Mouse (Mus musculus) right cerebral cortex, postnatal 10 days (tissue): ENCODE data around the gene Zfp36l2.
"Not testable (repeated sequence)": the region's sequence is repeated elsewhere in the genome, so short reads cannot be mapped to it uniquely, and the experiment has no call there.

Experiments
- DNase-seq, 2 experiments: peaks; one replicate each; pipeline ENCODE4 v3.0.0; 2021; ENCODE audit warnings: low spot score in 2 of 2

The Zfp36l2 gene

DNA sequence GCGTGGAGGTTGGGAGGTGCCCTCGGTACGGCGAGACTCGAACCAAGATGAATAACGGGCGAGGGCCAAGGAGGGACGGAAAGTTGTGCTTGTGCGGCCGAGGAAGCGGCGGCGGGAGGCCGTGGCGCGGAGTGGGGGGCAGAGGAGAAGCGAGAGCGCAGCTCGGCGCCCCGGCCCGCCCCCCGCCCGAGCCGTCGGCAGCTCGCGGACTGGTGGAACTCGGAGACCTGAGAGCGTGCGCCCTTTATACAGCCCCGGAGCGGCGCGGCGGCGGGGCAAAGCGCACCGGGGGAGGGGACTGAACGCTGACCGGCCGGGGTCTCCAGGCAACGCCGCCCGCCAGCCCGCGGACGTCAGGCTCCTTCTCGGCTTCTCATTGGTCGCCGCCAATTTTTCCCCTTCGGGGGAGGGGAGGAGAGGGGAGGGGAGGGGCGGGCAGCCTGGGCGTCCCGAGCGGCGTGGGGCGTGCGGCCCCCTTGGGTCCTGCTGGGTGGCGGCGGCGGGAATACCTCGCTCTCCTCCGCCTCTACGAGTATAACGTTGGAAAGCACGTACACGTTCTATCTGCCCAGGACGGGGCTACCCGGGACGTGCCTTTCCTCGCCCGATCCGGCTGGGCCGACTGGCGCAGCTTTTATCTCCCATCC lies at the start of gene Zfp36l2:
Gene Zfp36l2, minus strand, starts transcription at position 221 of the 647 bp plus-strand sequence.
- peak; percentile 94 to 95 for DNase-seq

DNA sequence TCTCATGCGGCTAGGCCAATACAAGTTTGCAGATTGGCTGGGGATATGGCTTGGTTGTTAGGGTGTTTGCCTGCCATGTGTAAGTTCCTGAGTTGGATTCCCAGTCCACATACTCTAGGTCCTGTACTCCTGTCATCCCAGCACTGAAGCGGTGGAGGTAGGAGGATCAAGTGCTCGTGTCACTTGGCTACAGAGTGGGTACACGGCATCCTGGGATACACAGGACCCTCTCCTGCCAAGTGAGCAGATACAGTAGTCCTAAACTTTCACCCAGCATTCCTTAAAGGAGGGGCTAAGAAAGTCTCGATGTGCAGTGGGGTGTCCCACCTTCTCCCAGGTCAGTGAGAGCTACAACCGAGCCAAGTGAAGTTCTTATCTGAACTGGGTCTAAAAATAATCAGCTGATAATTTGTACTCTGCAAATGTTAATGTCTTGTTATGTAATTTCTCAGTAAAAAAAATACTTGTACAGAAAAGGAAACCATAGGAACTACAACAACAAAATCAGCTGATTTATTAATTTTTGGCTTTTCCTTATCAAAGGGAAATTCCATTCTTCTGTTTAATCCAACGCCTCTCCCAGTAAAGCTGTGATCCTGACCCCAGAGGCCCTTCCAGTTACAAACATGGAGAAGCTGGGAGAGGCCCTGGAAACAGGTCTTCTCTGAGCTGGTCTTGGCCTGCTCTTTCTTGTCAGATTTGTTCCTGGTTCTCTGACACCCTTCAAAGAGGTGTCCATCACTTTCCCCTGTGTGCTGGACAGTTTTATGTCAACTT lies 49.2 kb upstream of the Zfp36l2 start:
- no peak for DNase-seq

DNA sequence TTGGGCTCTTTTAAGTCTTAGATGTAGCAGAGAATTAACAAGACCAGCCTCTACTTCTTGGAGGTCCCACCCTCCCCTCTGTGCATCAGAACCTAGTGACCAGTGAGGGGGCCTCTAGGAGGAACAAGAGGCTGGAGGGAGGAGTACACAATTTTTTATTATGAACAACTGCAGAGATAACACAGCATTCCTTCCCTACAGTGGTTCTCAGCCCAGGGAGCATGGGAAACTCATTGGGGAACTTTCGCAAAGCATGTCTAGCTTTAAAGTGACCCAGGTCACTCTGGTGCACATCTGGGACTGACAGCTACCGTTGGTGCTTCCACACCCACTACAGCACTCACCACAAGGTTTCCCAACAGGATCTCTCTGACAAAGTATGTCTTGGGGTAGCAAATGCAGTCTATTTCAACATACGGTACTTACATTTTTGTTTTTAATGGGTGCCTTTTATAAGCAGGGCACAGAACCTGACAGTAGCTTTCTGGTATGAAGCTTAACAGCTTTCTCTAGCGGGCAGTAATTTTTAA lies 47.7 kb upstream of the Zfp36l2 start:
- no peak for DNase-seq

DNA sequence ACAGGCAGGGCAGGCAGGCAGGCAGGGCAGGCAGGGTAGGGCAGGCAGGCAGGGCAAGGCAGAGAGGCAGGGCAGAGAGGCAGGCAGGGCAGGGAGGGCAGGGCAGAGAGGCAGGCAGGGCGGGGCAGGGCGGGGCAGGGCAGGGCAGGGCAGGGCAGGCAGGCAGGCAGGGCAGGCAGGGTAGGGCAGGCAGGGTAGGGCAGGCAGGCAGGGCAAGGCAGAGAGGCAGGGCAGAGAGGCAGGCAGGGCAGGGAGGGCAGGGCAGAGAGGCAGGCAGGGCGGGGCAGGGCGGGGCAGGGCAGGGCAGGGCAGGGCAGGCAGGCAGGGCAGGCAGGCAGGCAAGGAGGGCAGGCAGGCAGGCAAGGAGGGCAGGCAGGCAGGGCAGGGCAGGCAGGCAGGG lies 47.0 kb upstream of the Zfp36l2 start:
- not testable (repeated sequence) for DNase-seq

DNA sequence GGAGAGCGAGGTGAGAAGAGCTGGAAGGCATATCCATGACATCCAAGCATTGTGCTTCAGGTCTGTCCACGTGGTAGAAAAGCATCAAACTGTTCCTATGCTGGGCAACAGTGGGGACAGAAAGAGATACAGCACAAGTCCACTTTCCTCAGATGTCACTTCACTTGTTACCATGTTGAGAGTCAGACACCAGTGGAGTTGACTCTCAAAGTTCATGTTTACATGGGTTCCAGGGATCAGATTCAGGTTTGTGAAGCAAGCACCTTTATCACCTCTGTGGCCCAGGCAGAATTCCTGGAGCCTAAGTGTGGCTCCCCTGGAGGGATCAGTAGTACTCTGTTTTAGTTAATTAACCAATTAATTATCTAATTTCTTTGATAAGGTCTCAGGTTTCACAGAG lies 46.0 kb upstream of the Zfp36l2 start:
- DNase-seq = no peak

DNA sequence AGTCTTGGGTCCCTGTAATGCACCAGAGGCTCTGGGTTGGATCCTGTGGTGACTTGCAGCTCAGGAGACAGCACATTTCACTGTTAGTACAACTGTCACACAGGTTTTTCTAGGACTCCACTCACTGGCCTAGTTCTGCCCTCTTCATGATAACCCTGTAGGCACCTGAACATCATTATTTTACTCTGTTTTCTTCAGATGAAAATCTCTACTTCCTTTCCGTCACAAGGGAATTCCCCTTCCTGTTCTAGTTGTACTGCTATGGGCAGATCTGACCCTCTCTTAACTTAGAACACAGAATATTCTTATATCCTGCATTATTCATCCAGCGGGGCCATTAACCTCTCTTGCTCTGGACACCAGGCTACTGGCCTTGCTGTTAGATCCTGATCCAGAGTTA lies 43.6 kb upstream of the Zfp36l2 start:
- no peak for DNase-seq

DNA sequence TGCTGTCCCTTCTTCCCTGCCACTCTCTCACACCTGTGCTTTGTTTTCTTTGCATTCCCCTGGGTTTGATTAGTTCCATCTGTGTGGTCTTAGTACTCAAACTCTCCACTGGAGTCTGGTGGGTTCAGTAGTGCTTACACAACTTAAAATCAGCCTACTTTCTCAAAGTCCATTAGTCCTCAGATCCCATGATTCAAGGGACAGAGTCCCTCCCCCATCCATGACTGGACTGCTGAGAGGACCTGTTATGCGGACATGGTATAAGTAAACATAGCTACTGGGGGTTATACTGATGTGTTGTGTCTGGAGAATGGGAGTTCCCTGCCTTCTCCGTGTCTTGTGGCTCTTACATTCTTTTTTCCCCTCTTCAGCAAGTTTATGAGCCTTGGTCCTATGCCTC lies 40.5 kb upstream of the Zfp36l2 start:
- DNase-seq = no peak

DNA sequence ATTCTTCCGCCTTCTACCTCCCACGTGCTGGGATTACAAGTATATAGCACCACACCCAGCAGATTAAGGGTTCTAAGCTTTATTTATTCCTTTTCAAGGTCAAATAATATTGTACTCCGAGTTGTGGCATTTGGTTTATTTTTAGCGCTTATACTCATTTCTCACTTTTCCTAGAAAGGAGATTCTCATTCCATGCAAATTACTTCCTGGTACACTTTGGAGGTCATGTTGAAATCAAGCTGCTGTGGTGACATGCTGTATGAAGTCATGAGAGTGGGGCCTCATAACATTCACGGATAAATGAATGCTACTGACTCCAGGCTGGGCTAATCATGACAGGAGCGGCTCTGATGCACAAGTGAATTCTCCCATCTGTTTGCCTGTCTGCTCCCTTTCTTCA lies 38.9 kb upstream of the Zfp36l2 start:
- DNase-seq = no peak

DNA sequence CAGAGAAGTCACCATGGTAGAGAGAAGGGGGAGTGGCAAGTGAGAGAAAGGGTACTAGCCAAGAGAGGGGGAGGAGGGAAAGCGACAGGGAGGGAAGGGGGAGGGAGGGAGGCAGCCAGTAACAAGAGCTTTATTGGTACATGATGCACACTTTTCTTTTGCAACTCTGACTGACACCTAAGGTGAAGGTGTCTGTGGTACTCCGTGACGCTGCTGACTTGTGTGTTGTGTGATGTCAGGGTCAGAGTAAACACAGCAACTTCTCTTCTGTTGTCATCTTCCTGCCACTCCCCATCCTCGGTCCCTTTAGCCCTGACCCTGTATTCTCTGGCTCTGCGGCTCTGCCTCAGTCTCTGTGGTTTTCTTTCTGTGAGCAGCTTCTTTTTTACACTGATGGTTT lies 38.5 kb upstream of the Zfp36l2 start:
- no peak for DNase-seq

DNA sequence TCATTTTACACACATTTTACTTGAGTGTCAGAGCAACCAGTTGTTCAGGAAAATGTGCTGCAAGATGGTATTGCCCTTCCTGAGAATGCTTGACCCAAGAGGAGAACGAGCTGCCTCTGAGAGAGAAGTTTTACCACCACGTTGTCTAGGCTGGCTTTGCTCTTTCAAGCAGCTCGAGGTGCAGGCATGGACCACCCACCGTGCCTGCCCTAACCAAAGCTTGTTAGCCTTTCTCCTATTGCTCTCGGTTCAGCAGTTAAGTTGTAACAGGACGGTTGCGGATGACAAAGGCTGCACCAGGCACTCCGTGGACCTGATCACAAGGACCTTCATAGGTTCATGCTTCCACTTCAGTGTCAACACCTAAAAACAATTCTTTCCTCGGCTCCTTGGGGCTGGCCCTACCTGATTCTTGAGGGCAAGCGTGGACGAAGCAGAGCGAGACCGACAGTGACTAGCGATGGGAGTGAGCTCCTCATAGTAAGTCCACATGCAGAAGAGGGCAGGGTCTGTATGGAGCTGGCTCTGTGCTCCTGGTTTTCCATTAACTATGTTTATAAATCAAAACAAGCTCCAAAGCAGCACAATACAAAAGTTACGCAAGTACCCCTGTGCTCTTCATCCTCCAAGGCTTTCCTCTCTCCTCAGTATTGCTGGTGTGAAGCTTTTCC lies 36.6 kb upstream of the Zfp36l2 start:
- DNase-seq = no peak

DNA sequence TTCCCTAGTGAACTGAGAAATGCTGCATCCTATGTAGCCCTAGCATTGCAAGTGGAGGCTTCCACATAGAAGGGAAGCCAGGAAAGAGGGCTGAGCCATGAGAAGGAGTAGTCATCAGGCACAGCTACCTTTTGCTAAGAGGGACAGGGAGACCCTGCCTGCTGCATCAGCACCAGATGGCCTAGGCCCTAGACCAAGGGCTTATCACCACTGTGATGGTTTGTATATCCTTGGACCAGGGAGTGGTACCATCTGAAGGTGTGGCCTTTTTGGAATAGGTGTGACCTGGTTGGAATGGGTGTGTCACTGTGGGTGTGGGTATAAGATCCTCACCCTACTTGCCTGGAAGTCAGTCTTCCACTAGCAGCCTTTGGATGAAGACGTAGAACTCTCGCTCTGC lies 31.1 kb upstream of the Zfp36l2 start:
- not testable (repeated sequence) for DNase-seq

DNA sequence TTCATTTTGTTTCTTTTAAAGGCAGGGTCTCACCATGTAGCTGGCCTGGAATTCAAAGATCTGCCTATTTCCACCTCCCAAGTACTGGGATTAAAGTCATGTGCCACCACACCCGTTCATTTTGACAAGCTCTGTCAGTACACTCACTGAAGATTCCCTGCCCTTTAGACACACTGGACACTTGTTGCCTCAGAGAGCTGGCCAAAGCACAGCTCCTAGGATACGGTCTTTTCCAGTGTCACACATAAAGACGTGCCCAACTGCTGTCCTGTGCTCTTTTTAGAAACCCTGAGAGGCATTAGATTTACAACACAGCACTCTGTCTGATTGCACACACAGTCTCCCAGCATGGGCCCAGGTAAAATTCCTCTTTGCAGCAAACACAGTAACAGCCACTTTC lies 29.9 kb upstream of the Zfp36l2 start:
- no peak for DNase-seq

DNA sequence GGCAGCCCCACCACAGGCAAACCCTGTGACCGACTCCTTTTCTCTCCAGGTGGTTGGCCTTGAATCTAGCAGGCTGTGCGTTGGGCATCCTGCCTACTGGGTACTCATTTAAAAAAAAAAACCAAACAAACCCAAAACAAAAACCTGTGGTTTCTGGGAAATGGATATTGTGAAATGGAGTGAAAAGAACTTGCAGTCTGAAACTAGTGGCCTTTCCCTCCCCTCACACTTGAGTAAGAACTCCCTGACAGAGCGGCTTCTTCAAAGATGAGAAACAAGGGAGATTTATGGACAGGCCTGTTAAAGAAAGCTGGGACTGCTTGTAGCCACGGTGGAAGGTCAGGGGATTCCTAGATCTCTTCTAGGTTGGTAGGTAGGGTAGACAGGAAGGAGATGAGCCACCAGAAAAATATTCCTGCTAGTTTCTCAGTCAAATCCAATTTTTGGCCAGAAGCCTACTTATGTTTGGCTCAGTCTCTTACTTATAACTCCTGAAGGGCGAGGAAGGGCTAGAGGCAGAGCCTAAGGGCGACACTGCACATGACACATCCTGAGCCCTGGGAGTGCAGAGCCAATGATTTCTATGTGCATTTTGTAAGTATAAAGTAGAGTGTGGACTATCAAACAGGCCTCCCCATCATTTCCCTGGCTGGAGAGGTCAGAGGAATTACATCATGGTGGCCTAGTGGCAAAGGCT lies 27.7 kb upstream of the Zfp36l2 start:
- no peak for DNase-seq

DNA sequence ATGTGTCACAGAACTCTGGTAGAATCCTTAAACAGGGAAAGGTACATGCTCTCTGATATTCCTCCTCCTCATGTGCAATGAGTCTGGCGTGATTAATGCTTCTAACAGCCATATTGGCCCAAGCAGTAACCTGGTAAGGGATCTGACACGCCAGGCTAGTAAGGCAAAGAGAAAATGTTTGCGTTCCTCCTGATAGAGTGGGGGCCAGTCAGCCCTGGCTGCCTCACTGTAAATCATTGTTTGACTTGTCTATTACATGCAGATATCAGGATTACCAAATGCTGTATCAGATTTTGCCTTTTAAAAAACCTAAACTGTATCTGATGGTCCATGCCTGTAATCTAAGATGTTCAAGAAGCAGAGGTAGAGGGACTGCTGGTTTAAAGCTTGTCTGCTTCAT lies 25.7 kb upstream of the Zfp36l2 start:
- no peak for DNase-seq

DNA sequence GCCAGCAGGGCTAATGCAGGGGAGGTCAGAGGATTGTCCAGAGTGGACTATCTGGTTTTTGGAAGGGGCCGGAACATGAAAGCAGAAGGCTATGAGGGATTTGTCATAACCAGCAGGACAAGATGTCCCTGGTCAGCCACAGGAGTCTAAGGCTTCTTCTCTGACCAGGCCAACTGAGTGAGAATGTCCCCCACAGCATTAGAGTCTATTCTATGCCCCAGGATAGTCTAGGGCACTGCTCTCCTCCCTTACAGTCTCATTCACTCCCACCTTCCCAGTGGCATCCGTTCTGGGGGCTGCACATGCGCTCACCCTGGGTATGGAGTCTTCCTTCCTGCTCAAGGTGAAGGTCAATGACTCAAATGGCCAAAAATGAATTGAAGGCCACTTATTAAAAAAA lies 19.9 kb upstream of the Zfp36l2 start:
- no peak for DNase-seq

DNA sequence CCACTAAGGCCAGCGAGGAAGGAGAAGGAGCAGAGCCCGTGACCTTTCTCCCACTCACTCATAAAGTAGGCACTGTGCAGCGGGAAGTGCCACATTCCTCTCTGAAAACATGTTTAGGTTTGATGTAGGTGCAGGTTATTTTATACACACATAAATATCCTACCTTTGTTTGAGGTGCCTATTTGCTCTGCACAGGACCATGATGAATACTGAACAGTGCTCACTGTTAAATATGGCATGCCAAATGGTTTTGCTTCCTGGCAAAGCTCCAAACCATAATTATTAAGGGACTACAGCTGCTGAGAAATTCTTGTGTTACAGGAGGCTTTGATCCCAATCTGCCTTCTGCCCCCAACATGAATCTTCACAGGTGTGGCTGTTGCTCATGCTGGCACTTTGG lies 18.5 kb upstream of the Zfp36l2 start:
- no peak for DNase-seq

DNA sequence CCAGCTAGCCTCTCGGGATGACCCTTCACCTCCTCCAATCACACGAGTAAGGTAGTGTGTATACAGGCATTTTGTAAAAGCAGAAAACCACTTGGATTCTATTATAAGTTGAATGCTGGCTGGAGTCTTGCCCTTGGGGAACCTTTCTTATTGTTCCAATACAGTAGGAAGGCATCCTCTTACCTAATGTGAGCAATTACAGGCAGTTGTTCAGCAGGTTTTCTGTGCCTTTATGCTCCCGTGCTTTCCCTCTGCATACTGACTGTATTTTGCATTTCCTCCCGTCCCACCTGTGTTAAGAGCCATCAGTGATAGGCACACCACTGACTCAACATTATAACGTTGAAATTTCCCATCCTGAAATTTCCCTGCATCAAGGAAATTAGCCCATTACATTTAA lies 17.2 kb upstream of the Zfp36l2 start:
- no peak for DNase-seq

DNA sequence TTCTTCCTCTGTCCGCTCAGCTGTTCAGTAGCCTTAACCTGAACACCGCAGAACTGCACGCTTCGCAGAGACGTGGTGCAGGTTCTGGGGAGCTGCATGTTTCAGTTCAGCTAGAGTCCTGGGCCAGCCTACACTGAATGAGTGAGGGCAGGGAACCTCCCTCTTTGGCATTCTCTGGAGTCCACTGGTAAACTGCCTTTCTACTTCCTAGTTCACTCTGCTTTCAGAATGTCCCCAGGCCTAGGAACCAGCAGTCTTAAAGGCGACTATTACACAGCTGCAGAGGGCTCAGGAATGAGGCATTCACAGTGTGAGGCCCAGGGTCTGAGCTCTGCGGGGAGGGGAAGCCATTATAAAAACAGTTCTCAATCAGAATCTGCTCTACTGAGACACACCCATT lies 15.6 kb upstream of the Zfp36l2 start:
- no peak for DNase-seq

DNA sequence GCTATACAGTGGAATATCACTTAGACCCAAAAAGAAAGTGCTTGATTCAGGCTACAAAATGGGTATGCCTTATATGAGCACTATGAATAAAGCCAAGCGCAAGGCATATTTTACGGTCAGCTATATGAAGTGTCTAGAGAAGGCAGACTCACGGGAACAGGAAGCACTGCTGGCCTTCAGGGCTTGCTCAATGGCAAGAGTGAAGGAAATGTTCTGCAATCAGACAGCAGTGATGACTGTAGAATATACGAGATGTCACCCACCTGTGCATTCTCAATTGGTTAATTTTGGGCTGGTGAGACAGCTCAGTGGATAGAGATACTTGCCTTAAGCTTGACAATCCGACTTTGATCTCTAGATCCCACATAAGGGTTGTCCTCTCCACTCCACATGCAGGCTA lies 13.4 kb upstream of the Zfp36l2 start:
- no peak for DNase-seq

DNA sequence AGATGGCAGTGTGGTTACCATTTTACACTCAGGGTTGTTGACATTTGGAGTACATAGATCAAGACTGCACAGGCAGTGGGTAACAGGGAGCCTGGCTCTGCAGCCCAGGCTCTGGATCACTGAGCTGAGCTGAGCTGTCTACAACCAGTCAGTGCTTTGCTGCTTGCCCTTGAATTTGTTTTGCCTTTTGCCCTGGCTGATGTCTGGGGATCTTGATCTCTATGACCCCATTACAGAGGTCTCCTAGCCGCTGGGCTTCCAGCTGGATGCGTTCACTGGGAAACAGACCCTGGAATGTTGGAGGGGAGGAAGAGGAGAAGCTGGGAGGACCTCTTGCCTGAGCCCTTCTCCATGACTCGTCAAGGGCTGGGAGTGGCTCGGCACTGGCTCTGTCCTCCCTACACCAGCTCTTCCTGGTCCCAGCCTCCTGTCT lies 10.2 kb upstream of the Zfp36l2 start:
- DNase-seq = no peak

DNA sequence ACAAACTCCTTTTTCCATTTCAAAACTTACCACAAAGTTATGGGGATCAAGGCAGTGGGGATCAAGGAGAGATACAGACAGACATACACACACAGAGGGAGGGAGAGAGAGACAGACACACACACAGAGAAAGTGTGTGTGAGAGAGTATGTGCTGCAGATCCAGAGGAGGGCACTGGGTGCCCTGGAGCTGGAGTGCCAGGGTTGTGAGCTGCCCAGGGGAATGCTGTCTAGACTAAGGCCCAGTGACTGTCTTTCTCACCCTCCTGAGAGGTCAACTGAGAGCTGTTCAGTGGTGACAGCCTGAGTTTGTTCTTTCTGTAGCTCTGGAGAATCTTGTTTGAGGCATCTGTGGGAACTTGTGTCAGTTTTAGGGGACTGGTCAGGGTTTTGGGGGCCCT lies 8.6 kb upstream of the Zfp36l2 start:
- DNase-seq = no peak

DNA sequence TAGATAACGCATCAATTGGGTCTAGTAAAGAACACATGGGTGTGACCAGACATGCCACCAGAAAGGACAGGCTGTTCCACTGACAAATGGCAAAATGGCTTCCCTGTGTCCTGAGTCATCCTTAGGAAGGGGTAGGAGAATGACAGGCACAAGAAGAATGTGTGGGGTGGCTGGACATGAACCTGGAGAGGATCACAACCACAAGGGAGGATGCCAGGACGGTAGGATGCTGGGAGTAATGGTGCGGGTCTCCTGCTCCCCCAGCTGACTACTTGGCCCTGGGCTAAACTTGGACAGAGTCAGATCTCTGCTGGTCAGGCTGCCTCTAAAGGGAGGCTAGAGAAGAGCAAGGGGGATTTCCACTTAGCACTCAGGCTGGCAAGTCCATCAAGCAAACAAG lies 8.1 kb upstream of the Zfp36l2 start:
- no peak for DNase-seq
